Mouse (Mus musculus): ENCODE measurements at regions not wholly inside any gene's neighbourhood (a gene's known extent, or its start where the extent isn't known, plus 50 kb on each side); places are given as distances from the start of the nearest gene placed in this dataset.
A peak's percentile ranks its signal among the peaks of the same experiment; 100 is the strongest.

DNA sequence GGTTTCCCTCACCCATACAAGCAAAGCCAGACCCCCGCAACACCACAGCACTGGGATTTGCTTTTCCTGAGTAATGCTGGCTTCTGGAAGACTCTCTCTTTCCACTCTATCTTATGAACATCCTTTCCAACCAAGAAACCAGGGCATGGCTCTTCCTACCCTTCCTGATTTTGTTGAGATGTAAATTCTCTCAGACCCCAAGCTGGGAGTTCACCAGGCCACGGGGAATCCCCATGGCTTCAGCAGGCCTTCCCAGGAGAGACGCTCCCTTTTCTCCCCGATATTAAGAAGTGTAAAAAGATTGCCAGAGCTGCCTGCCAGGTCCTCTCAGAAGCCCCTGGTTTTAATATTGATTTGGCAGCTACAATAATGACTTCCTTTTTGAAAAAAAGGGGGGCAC lies 146.3 kb upstream of the Tbx3 start:
- no peak for ATAC-seq (ENCODE audit: low FRiP score, low read depth)
- WGBS, result 26% methylated on average over 4 of the region's 4 CpGs
- no peak overlapping the region for H3K4me2 ChIP-seq (replicated peaks)
- H3K36me3 ChIP-seq, result no peaks in the 10 kb centered on the region
- H3K4me3 ChIP-seq, result no peak overlapping the region
- H3K27ac ChIP-seq, result no peak overlapping the region
- H3K9ac ChIP-seq, result no peak overlapping the region
- H3K27me3 ChIP-seq, result peaks cover 89% of the 10 kb centered on the region
- peaks cover 24% of the 10 kb centered on the region for H3K4me1 ChIP-seq
- no peaks in the 10 kb centered on the region for H3K9me3 ChIP-seq

DNA sequence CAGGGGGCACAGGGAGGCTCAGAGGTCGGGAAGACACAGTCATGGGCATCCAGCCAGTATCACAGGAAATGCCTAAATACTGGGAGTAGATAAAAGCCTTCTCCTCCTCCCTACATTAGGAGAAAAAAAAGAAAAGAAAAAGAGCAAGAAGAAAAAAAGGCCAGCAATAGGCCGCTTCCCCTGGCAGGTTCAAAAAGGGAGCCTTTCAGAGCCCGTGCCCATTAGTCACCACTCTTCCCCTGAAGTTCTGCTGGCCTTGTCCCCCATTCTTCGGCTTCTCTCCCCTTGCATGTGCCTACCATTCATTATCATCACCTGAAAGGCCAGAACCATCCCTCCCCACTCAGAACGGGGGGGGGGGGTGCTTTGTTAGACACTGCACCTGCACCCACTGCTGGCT lies 144.5 kb upstream of the Tbx3 start:
- Histone ChIP-seq H3K9me3 (no peaks in the 10 kb centered on the region), H3K4me2 (replicated peaks) (no peak overlapping the region), H3K27ac (no peak overlapping the region), H3K4me1 (peaks cover 32% of the 10 kb centered on the region), H3K4me3 (no peak overlapping the region), H3K36me3 (no peaks in the 10 kb centered on the region), H3K27me3 (peaks cover 82% of the 10 kb centered on the region), H3K9ac (no peak overlapping the region)
- 76% methylated on average over 5 of the region's 5 CpGs for WGBS
- ATAC-seq (ENCODE audit: low FRiP score, low read depth), result no peak

DNA sequence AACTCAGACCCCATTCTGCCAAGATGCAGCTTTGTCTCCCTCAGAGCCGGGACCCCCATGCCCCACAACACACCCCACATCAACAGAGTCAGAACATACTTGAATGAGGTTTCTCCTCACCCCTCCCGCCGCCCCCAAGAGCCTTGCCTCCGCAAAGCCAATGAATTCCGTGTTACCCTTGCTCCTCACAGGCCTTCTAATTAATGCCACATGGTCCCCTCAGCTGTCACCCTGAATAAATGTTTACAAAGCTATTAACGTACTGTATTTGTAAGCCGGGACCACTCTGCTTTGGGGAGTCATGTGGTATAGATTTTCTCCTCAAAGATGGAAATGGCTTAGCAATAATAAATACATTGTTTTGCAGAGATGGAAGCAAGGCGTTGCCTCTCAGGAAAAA lies 140.5 kb upstream of the Tbx3 start:
- H3K27ac ChIP-seq, result no peak overlapping the region
- WGBS, result 12% methylated on average over 8 of the region's 8 CpGs
- 0 out of 2 replicates have a peak overlapping the region, but pooled peaks have one; percentile 2 for H3K4me2 ChIP-seq (replicated peaks)
- H3K4me3 ChIP-seq, result no peak overlapping the region
- peaks cover 72% of the 10 kb centered on the region for H3K27me3 ChIP-seq
- no peaks in the 10 kb centered on the region for H3K9me3 ChIP-seq
- H3K36me3 ChIP-seq, result no peaks in the 10 kb centered on the region
- no peak overlapping the region for H3K9ac ChIP-seq
- H3K4me1 ChIP-seq, result peaks cover 21% of the 10 kb centered on the region
- peak; percentile 40; the same call in 1 of the 2 replicates for ATAC-seq (ENCODE audit: low FRiP score, low read depth)

DNA sequence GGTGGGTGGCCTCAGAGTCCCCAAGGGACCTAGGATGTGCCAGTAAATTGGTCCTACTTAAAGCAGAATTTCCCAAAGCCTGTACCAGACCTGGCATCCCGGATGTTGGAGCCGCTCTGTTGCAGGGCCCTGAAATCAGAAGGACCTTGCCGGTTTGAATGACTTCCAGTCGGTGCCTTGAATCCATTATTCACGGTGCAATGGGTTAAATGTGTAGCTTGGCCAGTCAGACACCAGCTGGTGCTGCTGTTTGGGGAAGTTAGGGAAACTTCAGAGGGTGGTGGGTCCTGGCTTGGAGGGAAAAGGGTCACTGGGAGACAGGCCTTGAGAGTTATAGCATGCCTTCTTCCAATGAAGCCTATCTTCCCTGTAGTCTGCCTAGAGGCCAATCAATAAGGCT lies 135.5 kb upstream of the Tbx3 start:
- Histone ChIP-seq H3K9ac (no peak overlapping the region), H3K27me3 (peaks cover 53% of the 10 kb centered on the region), H3K9me3 (peaks cover 6% of the 10 kb centered on the region; the same call in 1 of the 2 replicates), H3K4me3 (no peak overlapping the region), H3K4me1 (peaks cover 12% of the 10 kb centered on the region), H3K4me2 (replicated peaks) (no peak overlapping the region), H3K36me3 (no peaks in the 10 kb centered on the region), H3K27ac (no peak overlapping the region)
- WGBS, result 46% methylated on average over 5 of the region's 5 CpGs
- no peak for ATAC-seq (ENCODE audit: low FRiP score, low read depth)

DNA sequence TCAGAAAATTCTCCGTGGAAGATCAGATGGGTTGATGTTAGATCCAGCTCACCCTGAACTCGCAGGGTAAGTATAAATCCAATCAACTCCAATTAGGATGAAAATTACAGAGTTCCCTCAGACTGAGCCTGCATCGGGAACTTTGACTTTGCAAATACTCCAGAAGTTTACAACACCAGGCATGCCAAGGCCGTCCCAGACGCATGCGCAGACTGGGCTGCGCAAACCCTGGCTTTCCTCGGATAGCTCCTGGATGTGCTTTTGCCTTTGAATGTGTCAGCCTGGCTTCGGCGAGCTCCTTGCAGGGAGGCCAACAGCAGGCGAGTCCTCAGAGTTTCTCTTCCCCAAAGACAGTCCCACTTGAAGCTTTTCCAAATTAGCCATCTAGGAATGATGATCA lies 127.6 kb upstream of the Tbx3 start:
- no peaks in the 10 kb centered on the region for H3K36me3 ChIP-seq
- H3K9ac ChIP-seq, result no peak overlapping the region
- H3K9me3 ChIP-seq, result no peaks in the 10 kb centered on the region
- H3K27me3 ChIP-seq, result peaks cover 69% of the 10 kb centered on the region
- no peak overlapping the region for H3K27ac ChIP-seq
- no peak overlapping the region for H3K4me2 ChIP-seq (replicated peaks)
- no peak overlapping the region for H3K4me3 ChIP-seq
- ATAC-seq (ENCODE audit: low FRiP score, low read depth), result no peak
- peaks cover 11% of the 10 kb centered on the region for H3K4me1 ChIP-seq
- 79% methylated on average over 11 of the region's 11 CpGs for WGBS

DNA sequence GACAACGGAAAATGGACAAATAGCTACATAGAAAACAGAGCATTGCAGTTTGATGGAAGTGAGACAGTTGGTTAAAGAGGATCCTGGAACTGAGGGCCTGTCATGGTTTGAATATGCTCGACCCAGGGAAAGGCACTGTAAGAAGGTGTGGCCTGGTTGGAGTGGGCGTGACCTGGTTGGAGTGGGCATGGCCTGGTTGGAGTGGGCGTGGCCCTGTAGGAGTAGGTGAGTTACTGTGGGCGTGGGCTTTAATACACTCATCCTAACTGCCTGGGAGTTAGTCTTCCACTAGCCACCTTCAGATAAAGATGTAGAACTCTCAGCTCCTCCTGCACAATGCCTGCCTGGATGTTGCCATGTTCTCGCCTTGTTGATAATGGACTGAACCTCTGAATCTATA lies 126.8 kb upstream of the Tbx3 start:
- 91% methylated on average over 6 of the region's 6 CpGs for WGBS
- H3K27me3 ChIP-seq, result peaks cover 72% of the 10 kb centered on the region
- H3K9me3 ChIP-seq, result no peaks in the 10 kb centered on the region

DNA sequence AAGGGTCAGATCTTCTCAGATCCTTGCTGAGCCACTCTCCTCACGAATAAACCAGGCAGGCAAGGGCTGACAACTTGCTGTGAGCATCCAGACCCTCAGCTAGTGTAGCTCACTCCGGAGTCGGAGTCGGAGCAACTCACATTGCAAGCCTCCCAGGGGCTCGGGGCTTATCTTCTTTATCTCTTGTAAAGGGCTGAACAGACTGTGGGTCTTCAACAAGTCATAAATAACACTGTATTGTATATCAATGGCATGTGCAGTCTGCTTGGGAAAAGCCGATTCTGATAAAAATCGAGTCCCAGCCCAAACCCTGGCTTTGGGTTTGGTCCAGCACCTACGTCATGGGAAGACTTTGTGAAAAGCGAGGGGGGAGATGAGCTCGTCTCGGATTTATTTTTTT lies 125.8 kb upstream of the Tbx3 start:
- Histone ChIP-seq H3K9me3 (no peaks in the 10 kb centered on the region), H3K4me3 (no peak overlapping the region), H3K27me3 (peaks cover 73% of the 10 kb centered on the region), H3K27ac (no peak overlapping the region), H3K4me2 (replicated peaks) (no peak overlapping the region), H3K4me1 (peaks cover 11% of the 10 kb centered on the region), H3K36me3 (no peaks in the 10 kb centered on the region), H3K9ac (no peak overlapping the region)
- WGBS, result 52% methylated on average over 11 of the region's 11 CpGs
- ATAC-seq (ENCODE audit: low FRiP score, low read depth), result no peak

More for the DNA sequence above, 126.8 kb upstream of the Tbx3 start:
- ATAC-seq (ENCODE audit: low FRiP score, low read depth), result no peak
- Histone ChIP-seq H3K4me1 (peaks cover 11% of the 10 kb centered on the region), H3K27ac (no peak overlapping the region), H3K9ac (no peak overlapping the region), H3K36me3 (no peaks in the 10 kb centered on the region), H3K4me2 (replicated peaks) (no peak overlapping the region), H3K4me3 (no peak overlapping the region)

DNA sequence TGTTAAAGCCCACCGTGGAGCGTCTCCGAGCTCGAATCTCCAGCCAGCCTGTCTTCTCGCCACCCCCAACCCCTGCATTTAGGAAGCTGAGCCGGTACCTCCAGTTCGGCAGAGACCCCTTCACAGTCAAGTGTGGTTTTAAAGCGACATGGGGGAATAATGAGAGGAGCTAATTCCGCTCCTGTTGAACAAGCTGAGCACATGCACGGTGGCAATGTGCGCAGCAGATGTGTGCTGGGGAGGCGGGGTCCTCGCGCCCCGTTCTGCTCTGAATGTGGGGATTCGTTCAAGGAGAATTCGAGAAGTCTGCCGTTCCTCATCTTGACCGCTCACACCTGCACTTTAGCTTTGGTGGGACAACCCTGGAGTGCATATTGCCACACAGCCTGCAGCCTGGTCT lies 123.4 kb upstream of the Tbx3 start:
- peak overlapping the region; percentile 50 for H3K4me2 ChIP-seq (replicated peaks)
- peaks cover 63% of the 10 kb centered on the region for H3K27me3 ChIP-seq
- peak; percentile 66; the same call in 1 of the 2 replicates for ATAC-seq (ENCODE audit: low FRiP score, low read depth)
- H3K9me3 ChIP-seq, result peaks cover 5% of the 10 kb centered on the region
- H3K4me3 ChIP-seq, result peak overlapping the region; percentile 5; the same call in 1 of the 2 replicates
- no peak overlapping the region for H3K27ac ChIP-seq
- no peaks in the 10 kb centered on the region for H3K36me3 ChIP-seq
- 23% methylated on average over 19 of the region's 19 CpGs for WGBS
- no peak overlapping the region for H3K9ac ChIP-seq
- H3K4me1 ChIP-seq, result peaks cover 21% of the 10 kb centered on the region

DNA sequence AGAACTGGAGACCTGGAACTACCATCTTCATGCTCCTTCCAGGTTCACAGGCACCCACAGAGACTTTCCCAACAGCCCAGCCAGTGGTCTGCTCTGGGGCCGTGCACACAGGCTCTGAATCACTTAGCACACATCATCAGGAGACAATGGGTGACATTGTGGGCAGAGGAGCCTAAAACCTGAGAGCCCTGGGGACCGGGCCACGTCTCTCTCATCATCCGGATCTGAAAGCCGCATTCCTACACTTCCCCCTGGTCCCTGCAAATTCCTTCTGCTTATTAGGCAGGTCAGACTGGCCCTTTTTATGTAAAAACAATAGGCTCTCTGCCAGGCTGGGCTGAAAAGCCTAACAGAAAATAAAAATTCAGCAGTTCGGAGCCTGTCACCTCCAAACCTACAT lies 119.6 kb upstream of the Tbx3 start:
- peak; percentile 58; the same call in 1 of the 2 replicates for ATAC-seq (ENCODE audit: low FRiP score, low read depth)
- Histone ChIP-seq H3K27ac (peak overlapping the region; percentile 66; the same call in 1 of the 2 replicates), H3K9me3 (peaks cover 13% of the 10 kb centered on the region), H3K9ac (no peak overlapping the region), H3K4me1 (peaks cover 30% of the 10 kb centered on the region), H3K4me2 (replicated peaks) (no peak overlapping the region), H3K36me3 (no peaks in the 10 kb centered on the region), H3K27me3 (peaks cover 43% of the 10 kb centered on the region), H3K4me3 (no peak overlapping the region)
- WGBS, result 23% methylated on average over 6 of the region's 6 CpGs

DNA sequence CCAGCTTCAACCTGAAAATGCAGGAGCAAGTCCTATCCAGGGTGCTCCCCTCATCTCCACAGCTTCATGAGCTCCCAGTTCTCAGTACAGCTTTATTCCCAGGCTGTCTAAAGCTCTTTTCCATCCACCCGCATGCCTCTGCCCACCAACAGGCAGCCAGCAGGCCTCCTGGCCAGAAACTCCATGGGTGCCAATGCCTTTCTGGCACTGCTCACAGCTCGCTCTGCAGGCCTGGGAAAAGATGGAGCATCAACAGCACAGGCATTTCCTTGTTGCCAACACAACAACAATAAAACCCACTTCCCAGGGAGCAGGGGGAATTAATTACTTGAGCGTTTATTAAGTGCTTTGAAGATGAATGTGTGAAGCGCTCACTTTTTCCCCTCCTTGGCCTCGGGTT lies 117.0 kb upstream of the Tbx3 start:
- Histone ChIP-seq H3K4me3 (no peak overlapping the region), H3K4me2 (replicated peaks) (no peak overlapping the region), H3K4me1 (peaks cover 23% of the 10 kb centered on the region), H3K36me3 (no peaks in the 10 kb centered on the region), H3K27me3 (peaks cover 41% of the 10 kb centered on the region), H3K27ac (no peak overlapping the region), H3K9ac (no peak overlapping the region), H3K9me3 (peaks cover 13% of the 10 kb centered on the region)
- 21% methylated on average over 5 of the region's 5 CpGs for WGBS
- 0 out of 2 replicates have a peak, but pooled peaks have one; percentile 26 for ATAC-seq (ENCODE audit: low FRiP score, low read depth)

DNA sequence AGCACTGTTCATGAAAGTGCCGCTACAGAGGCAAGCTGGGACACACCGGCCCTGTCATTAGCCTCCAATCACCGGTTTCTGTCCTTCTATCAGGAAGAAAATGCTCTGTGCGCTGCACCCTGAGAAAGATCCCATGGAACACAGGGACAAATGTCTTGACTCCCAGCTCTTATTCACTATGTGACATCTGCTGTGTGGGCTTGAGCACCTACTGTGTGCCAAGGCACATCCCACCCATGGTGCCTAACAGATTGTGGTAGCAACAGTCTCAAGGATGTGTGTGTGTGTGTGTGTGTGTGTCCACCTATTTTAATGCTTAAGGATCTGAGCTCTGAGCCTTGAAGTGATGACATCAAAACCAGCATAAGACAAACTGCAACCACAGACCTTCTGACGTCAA lies 113.4 kb upstream of the Tbx3 start:
- Histone ChIP-seq H3K27ac (no peak overlapping the region), H3K4me3 (no peak overlapping the region), H3K36me3 (no peaks in the 10 kb centered on the region), H3K9ac (no peak overlapping the region), H3K27me3 (peaks cover 41% of the 10 kb centered on the region), H3K9me3 (peaks cover 8% of the 10 kb centered on the region), H3K4me1 (peaks cover 13% of the 10 kb centered on the region), H3K4me2 (replicated peaks) (no peak overlapping the region)
- WGBS, result 20% methylated on average over 5 of the region's 5 CpGs
- no peak for ATAC-seq (ENCODE audit: low FRiP score, low read depth)

DNA sequence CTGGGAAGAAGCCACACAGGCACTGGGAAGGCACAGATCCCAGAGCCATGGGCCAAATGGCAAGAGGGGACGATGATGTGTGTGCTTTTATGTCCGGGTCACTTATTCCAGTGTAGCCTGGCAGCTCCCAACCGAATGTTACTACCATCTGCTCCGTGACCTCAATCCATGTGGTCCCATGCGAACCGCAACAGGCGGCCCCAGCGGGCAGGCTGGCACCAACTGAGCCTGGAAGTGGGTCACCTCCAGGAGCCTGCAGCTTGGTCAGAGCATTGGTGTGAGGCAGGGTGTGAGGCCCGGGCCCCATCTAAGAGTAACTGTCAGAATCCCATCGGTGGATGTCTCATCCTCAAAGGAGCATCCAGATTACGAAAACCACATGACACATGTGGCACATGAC lies 110.8 kb upstream of the Tbx3 start:
- peaks cover 15% of the 10 kb centered on the region for H3K4me1 ChIP-seq
- no peak overlapping the region for H3K4me2 ChIP-seq (replicated peaks)
- no peak overlapping the region for H3K9ac ChIP-seq
- 93% methylated on average over 11 of the region's 11 CpGs for WGBS
- H3K27me3 ChIP-seq, result peaks cover 62% of the 10 kb centered on the region
- no peak overlapping the region for H3K27ac ChIP-seq
- no peaks in the 10 kb centered on the region for H3K36me3 ChIP-seq
- H3K9me3 ChIP-seq, result no peaks in the 10 kb centered on the region
- no peak overlapping the region for H3K4me3 ChIP-seq
- ATAC-seq (ENCODE audit: low FRiP score, low read depth), result no peak

DNA sequence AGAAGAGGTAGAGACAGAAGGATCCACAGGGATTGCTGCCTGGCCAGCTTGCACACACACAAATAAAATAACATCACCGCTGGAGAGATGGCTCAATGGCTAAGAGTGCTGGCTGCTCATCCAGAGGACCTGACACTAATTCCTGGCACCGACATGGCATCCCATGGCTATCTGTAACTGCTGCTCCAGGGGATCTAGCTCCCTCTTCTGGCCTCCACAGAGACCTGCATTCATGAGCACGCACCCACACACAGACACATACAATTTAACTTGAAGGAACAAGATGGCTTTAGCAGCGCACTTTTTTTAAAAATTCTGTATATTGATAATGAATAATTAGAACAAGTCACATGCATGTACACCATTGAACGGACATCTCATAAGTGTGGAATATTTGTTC lies 110.1 kb upstream of the Tbx3 start:
- Histone ChIP-seq H3K9ac (no peak overlapping the region), H3K36me3 (no peaks in the 10 kb centered on the region), H3K27me3 (peaks cover 64% of the 10 kb centered on the region), H3K4me3 (no peak overlapping the region), H3K27ac (no peak overlapping the region), H3K9me3 (no peaks in the 10 kb centered on the region), H3K4me1 (peaks cover 15% of the 10 kb centered on the region), H3K4me2 (replicated peaks) (no peak overlapping the region)
- ATAC-seq (ENCODE audit: low FRiP score, low read depth), result no peak
- 96% methylated on average over 5 of the region's 5 CpGs for WGBS

All from limb, embryonic 13.5 days (tissue).